Mouse (Mus musculus): ENCODE data around the gene Prtg. TPM values are rescaled to one million over a fixed set of nuclear protein-coding genes. Genes with fewer than 3 reads are reported as not detected.

The Prtg gene
- polyA plus RNA-seq (2015; fragmentation: Nextera tagmentation; extraction: Ambion mirVana) = 0.41 and 0.49 TPM in 2 replicates

- H3K9ac ChIP-seq = peak within 1 kb of the TSS; percentile 59
- no peaks in the 10 kb centered on the region for H3K9me3 ChIP-seq
- ATAC-seq (ENCODE audit: low FRiP score, low read depth) = peak; percentile 88
- peaks cover 2% of the 10 kb centered on the region; the same call in 1 of the 2 replicates for H3K27me3 ChIP-seq
- WGBS = under 1% methylated on average over 55 of the region's 57 CpGs
- no peaks in the 10 kb centered on the region for H3K36me3 ChIP-seq
- H3K27ac ChIP-seq (replicated peaks) = peak within 1 kb of the TSS; percentile 68
- peak within 1 kb of the TSS; percentile 97 for H3K4me2 ChIP-seq
- peaks cover 21% of the 10 kb centered on the region for H3K4me1 ChIP-seq (replicated peaks)
- H3K4me3 ChIP-seq = peak within 1 kb of the TSS; percentile 60
Observed at GRCm38 (mm10) chr9:72806731-72807419, at the start of gene Prtg. Prtg (plus strand) TSS chr9:72806874.

- H3K27ac ChIP-seq (replicated peaks) = no peak overlapping the region
- no peak overlapping the region for H3K4me2 ChIP-seq
- H3K4me3 ChIP-seq = no peak overlapping the region
- H3K36me3 ChIP-seq = no peaks in the 10 kb centered on the region
- peaks cover 7% of the 10 kb centered on the region for H3K4me1 ChIP-seq (replicated peaks)
- H3K9me3 ChIP-seq = no peaks in the 10 kb centered on the region
- WGBS = 82% methylated on average over 5 of the region's 5 CpGs
- ATAC-seq (ENCODE audit: low FRiP score, low read depth) = no peak
- no peak overlapping the region for H3K9ac ChIP-seq
- no peaks in the 10 kb centered on the region for H3K27me3 ChIP-seq
Observed at GRCm38 (mm10) chr9:72757143-72757542, 49.5 kb upstream of the Prtg start.

- Histone ChIP-seq H3K9me3 (no peaks in the 10 kb centered on the region), H3K36me3 (no peaks in the 10 kb centered on the region), H3K27me3 (no peaks in the 10 kb centered on the region), H3K27ac (replicated peaks) (no peak overlapping the region), H3K4me1 (replicated peaks) (peaks cover 5% of the 10 kb centered on the region), H3K4me3 (no peak overlapping the region), H3K4me2 (no peak overlapping the region), H3K9ac (no peak overlapping the region)
- 61% methylated on average over 8 of the region's 8 CpGs for WGBS
- no peak for ATAC-seq (ENCODE audit: low FRiP score, low read depth)
Observed at GRCm38 (mm10) chr9:72758705-72759131, 48.0 kb upstream of the Prtg start.

GRCm38 (mm10) chr9:72763050-72763718 lies 43.5 kb upstream of the Prtg start:
- Histone ChIP-seq H3K4me1 (replicated peaks) (peaks cover 8% of the 10 kb centered on the region), H3K4me3 (no peak overlapping the region), H3K4me2 (no peak overlapping the region), H3K9me3 (no peaks in the 10 kb centered on the region), H3K36me3 (no peaks in the 10 kb centered on the region), H3K9ac (no peak overlapping the region), H3K27me3 (no peaks in the 10 kb centered on the region), H3K27ac (replicated peaks) (0 out of 2 replicates have a peak overlapping the region, but pooled peaks have one; percentile 25)
- ATAC-seq (ENCODE audit: low FRiP score, low read depth) = 0 out of 2 replicates have a peak, but pooled peaks have one; percentile 27
- WGBS = 12% methylated on average over 3 of the region's 3 CpGs

DNA sequence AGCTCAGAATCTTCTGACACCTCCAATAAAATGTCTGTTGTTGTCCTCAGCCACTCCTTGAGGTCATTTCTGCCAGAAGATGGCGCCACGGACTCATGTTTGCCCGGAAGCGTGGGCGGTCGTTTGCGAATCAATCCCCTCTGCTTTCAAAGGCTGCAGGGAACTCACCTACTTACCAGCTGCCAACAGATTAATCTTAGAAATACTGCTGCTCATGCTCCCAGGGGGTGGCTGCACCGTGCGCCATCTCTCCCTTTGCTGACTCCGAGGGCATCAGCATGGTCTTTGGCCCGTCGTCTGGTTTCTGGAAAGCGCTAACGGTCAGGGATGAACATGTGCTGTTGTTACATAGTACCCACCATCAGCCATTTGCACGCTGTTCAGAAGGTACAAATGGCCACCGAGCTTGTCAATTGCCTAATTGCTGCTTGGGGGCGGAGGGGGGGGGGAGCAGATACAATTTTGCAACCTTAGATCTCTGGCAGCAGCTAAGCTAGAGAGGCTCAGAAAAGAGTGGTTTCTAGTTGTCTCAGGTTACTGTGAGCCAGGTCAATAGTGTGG lies 39.8 kb upstream of the Prtg start:
- H3K9ac ChIP-seq = peak overlapping the region; percentile 58
- peak overlapping the region; percentile 71 for H3K27ac ChIP-seq (replicated peaks)
- peak; percentile 85 for ATAC-seq (ENCODE audit: low FRiP score, low read depth)
- H3K9me3 ChIP-seq = no peaks in the 10 kb centered on the region
- H3K27me3 ChIP-seq = no peaks in the 10 kb centered on the region
- peak overlapping the region; percentile 39 for H3K4me3 ChIP-seq
- WGBS = 1% methylated on average over 17 of the region's 17 CpGs
- H3K4me1 ChIP-seq (replicated peaks) = peaks cover 8% of the 10 kb centered on the region
- no peaks in the 10 kb centered on the region for H3K36me3 ChIP-seq
- H3K4me2 ChIP-seq = peak overlapping the region; percentile 60

DNA sequence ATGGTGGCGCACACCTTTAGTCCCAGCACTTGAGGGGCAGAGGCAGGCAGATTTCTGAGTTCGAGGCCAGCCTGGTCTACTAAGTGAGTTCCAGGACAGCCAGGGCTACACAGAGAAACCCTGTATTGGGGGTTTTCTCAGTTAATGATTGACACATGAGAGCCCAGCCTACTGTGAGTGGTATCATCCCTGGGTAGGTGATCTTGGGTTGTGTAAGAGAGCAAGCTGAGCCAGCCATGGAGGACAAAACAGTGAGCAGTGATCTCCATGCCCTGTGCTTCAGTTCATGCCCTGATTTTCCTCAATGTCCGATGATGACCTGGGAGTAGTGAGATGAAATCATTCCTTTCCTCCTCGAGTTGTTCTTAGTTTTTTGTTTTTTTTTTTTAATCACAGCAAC lies 31.7 kb upstream of the Prtg start:
- no peak overlapping the region for H3K9ac ChIP-seq
- no peaks in the 10 kb centered on the region for H3K27me3 ChIP-seq
- H3K27ac ChIP-seq (replicated peaks) = no peak overlapping the region
- WGBS = 91% methylated on average over 4 of the region's 4 CpGs
- H3K4me2 ChIP-seq = no peak overlapping the region
- no peak for ATAC-seq (ENCODE audit: low FRiP score, low read depth)
- no peak overlapping the region for H3K4me3 ChIP-seq
- no peaks in the 10 kb centered on the region for H3K9me3 ChIP-seq
- no peaks in the 10 kb centered on the region for H3K36me3 ChIP-seq
- 0 out of 2 replicates have a peak, but pooled peaks cover 3% of the 10 kb centered on the region for H3K4me1 ChIP-seq (replicated peaks)

DNA sequence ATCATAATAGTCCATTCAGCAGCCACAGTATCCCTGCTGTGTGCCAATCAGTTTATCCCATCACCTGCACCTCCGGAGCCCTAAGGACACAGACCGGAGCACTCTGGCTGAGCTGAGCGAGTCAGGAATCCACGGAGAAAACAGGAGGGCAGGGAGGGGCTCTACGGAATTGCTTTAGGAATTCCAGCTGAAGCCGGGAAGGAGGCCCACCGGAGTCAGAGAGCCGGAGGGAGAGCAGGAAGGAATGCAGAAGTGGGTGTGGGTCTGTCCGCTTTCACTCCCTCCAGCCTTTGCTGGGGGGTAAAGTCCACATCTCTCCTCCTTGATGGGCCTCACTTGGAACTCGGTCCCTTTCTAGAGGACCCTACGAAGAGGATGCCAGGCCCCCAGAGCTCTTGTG lies 27.7 kb upstream of the Prtg start:
- WGBS = 66% methylated on average over 11 of the region's 11 CpGs
- no peaks in the 10 kb centered on the region for H3K27me3 ChIP-seq

GRCm38 (mm10) chr9:72779733-72780132 lies 26.9 kb upstream of the Prtg start:
- H3K4me3 ChIP-seq = no peak overlapping the region
- H3K4me2 ChIP-seq = no peak overlapping the region
- no peaks in the 10 kb centered on the region for H3K27me3 ChIP-seq
- H3K27ac ChIP-seq (replicated peaks) = no peak overlapping the region
- H3K36me3 ChIP-seq = no peaks in the 10 kb centered on the region
- H3K9me3 ChIP-seq = no peaks in the 10 kb centered on the region
- 17% methylated on average over 4 of the region's 4 CpGs for WGBS
- no peak for ATAC-seq (ENCODE audit: low FRiP score, low read depth)
- 0 out of 2 replicates have a peak, but pooled peaks cover 3% of the 10 kb centered on the region for H3K4me1 ChIP-seq (replicated peaks)
- no peak overlapping the region for H3K9ac ChIP-seq

More for the DNA sequence above, 27.7 kb upstream of the Prtg start:
- H3K9ac ChIP-seq = no peak overlapping the region
- H3K9me3 ChIP-seq = no peaks in the 10 kb centered on the region
- H3K36me3 ChIP-seq = no peaks in the 10 kb centered on the region
- H3K4me2 ChIP-seq = no peak overlapping the region
- H3K4me1 ChIP-seq (replicated peaks) = 0 out of 2 replicates have a peak, but pooled peaks cover 3% of the 10 kb centered on the region
- H3K4me3 ChIP-seq = no peak overlapping the region
- ATAC-seq (ENCODE audit: low FRiP score, low read depth) = no peak
- no peak overlapping the region for H3K27ac ChIP-seq (replicated peaks)

- Histone ChIP-seq H3K27ac (replicated peaks) (no peak overlapping the region), H3K9me3 (no peaks in the 10 kb centered on the region), H3K4me1 (replicated peaks) (0 out of 2 replicates have a peak, but pooled peaks cover 3% of the 10 kb centered on the region), H3K36me3 (no peaks in the 10 kb centered on the region), H3K4me2 (no peak overlapping the region), H3K4me3 (no peak overlapping the region), H3K27me3 (no peaks in the 10 kb centered on the region), H3K9ac (no peak overlapping the region)
- ATAC-seq (ENCODE audit: low FRiP score, low read depth) = no peak
- WGBS = 29% methylated on average over 5 of the region's 5 CpGs
Observed at GRCm38 (mm10) chr9:72780694-72781093, 26.0 kb upstream of the Prtg start.

DNA sequence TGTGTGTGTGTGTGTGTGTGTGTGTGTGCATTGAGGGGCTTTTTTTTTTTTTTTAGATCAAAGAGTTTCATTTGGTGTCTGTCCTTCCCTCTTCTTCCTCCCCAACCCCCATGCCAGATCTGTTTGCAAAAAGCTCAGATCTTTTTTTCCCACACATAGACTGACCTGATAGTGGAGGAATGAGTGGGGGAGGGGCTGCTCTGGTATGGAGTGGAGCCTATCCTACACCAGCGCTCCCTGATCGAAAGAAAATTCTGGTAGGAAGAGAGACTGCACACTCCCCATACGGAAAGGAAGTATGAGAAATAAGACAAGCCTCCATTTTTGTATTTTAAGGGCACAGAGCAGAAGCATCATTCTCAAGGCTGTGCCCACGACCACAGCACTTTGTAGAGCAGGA lies 25.2 kb upstream of the Prtg start:
- Histone ChIP-seq H3K4me2 (no peak overlapping the region), H3K27me3 (no peaks in the 10 kb centered on the region), H3K9ac (no peak overlapping the region), H3K27ac (replicated peaks) (no peak overlapping the region), H3K9me3 (no peaks in the 10 kb centered on the region), H3K4me3 (no peak overlapping the region), H3K4me1 (replicated peaks) (0 out of 2 replicates have a peak, but pooled peaks cover 3% of the 10 kb centered on the region), H3K36me3 (no peaks in the 10 kb centered on the region)
- ATAC-seq (ENCODE audit: low FRiP score, low read depth) = no peak
- 62% methylated on average over 4 of the region's 4 CpGs for WGBS

GRCm38 (mm10) chr9:72782121-72782520 lies 24.6 kb upstream of the Prtg start:
- Histone ChIP-seq H3K9ac (no peak overlapping the region), H3K27ac (replicated peaks) (no peak overlapping the region), H3K27me3 (no peaks in the 10 kb centered on the region), H3K9me3 (no peaks in the 10 kb centered on the region), H3K36me3 (no peaks in the 10 kb centered on the region), H3K4me2 (no peak overlapping the region), H3K4me3 (no peak overlapping the region), H3K4me1 (replicated peaks) (0 out of 2 replicates have a peak, but pooled peaks cover 3% of the 10 kb centered on the region)
- no peak for ATAC-seq (ENCODE audit: low FRiP score, low read depth)
- 42% methylated on average over 8 of the region's 8 CpGs for WGBS

DNA sequence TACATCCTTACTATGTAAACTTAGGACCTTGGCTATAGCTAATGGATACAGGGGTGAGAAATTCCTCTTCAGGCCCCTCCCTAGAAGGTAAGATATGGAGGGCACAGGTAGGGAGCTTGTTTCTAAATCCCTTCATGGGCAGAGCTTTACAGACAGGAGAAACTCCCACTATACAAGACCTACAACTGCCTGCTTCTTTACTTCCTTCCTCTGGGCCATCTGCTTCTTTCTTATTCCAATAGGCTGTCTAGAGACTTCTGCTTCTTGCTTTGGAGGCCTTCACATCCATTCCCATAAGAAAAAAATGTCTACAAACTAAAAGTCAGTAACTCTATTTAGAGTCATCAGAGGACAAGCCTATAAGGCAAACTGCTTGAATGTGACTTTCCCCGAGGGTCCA lies 18.9 kb upstream of the Prtg start:
- H3K27ac ChIP-seq (replicated peaks) = no peak overlapping the region
- H3K9ac ChIP-seq = no peak overlapping the region
- 0 out of 2 replicates have a peak, but pooled peaks cover 5% of the 10 kb centered on the region for H3K4me1 ChIP-seq (replicated peaks)
- no peak for ATAC-seq (ENCODE audit: low FRiP score, low read depth)
- H3K9me3 ChIP-seq = no peaks in the 10 kb centered on the region
- no peaks in the 10 kb centered on the region for H3K36me3 ChIP-seq
- no peak overlapping the region for H3K4me2 ChIP-seq
- no peaks in the 10 kb centered on the region for H3K27me3 ChIP-seq
- no peak overlapping the region for H3K4me3 ChIP-seq
- WGBS = 91% methylated on average over 1 of the region's 1 CpGs

Measured in hindbrain, embryonic 15.5 days (tissue).